ENCODE assay signal across 8 mouse cellular contexts in genomic region chr7:127129638-127130037, GRCm38 (mm10). TPM values are rescaled to one million over a fixed set of nuclear protein-coding genes. Genes with fewer than 3 reads are reported as not detected.
DNase-seq lines count a peak whose midpoint lies in the region; ATAC-seq and TF ChIP-seq lines count a peak whose summit lies in the region.

No protein-coding gene starts in this region.

- TF ChIP-seq CTCF in forebrain, postnatal 0 days (IDR thresholded peaks at IDR 0.05; ENCODE audit: low read depth), result peak; percentile 72
- TF ChIP-seq CTCF in spleen, adult 2 months (IDR thresholded peaks at IDR 0.05; ENCODE audit: extremely low read depth, insufficient read depth, insufficient read length, insufficient replicate concordance), result peak; percentile 43; the same call in 1 of the 2 replicates
- TF ChIP-seq CTCF in cortical plate, adult 2 months (IDR thresholded peaks at IDR 0.05; ENCODE audit: extremely low read depth, insufficient read depth, low read length), result peak; percentile 70

- peak; percentile 71 for ATAC-seq in forebrain, postnatal 0 days

- H3K27me3 ChIP-seq in forebrain, postnatal 0 days (ENCODE audit: insufficient read depth, low read length), result no peaks in the 10 kb centered on the region
- H3K27me3 ChIP-seq in forebrain, embryonic 10.5 days (ENCODE audit: poor library complexity, severe bottlenecking), result no peaks in the 10 kb centered on the region
- H3K27me3 ChIP-seq in spleen, adult 2 months (ENCODE audit: control insufficient read depth, insufficient read depth, low read length), result no peaks in the 10 kb centered on the region

- no peaks in the 10 kb centered on the region for H3K4me1 ChIP-seq in forebrain, postnatal 0 days (ENCODE audit: insufficient read depth)
- H3K4me1 ChIP-seq in forebrain, embryonic 10.5 days, result peaks cover 6% of the 10 kb centered on the region
- peaks cover 8% of the 10 kb centered on the region for H3K4me1 ChIP-seq in spleen, adult 2 months (ENCODE audit: control insufficient read depth, insufficient read depth, insufficient read length)
- no peaks in the 10 kb centered on the region; the same call in 1 of the 2 replicates for H3K4me1 ChIP-seq in cortical plate, adult 2 months (ENCODE audit: control insufficient read depth, insufficient read depth, low read length)

- H3K36me3 ChIP-seq in forebrain, postnatal 0 days (ENCODE audit: insufficient read depth), result no peaks in the 10 kb centered on the region
- no peaks in the 10 kb centered on the region for H3K36me3 ChIP-seq in forebrain, embryonic 10.5 days (replicated peaks)
- no peaks in the 10 kb centered on the region for H3K36me3 ChIP-seq in spleen, adult 2 months (ENCODE audit: control insufficient read depth, insufficient read depth, low read length)

- no peak overlapping the region for H3K4me2 ChIP-seq in forebrain, postnatal 0 days (ENCODE audit: low read depth)

- H3K9ac ChIP-seq in forebrain, postnatal 0 days, result no peak overlapping the region

- 9% methylated on average over 4 of the region's 4 CpGs for WGBS in forebrain, postnatal 0 days
- WGBS in forebrain, embryonic 10.5 days, result 21% methylated on average over 4 of the region's 4 CpGs
- 14% methylated on average over 4 of the region's 4 CpGs for WGBS in spleen, adult 2 months

- peak; percentile 59 for DNase-seq in forebrain, postnatal 0 days
- no peak for DNase-seq in forebrain, embryonic 10.5 days (ENCODE audit: extremely low spot score, low spot score)
- DNase-seq in spleen, adult 2 months (ENCODE audit: low read depth in 1 of 2, low spot score in 2 of 2), result peak in 1 of 2 experiments; percentile 40
- DNase-seq in spleen, postnatal 14 days (ENCODE audit: low spot score in 2 of 2), result no peak
- DNase-seq in layer of hippocampus, adult 9-11 months, result peak; percentile 84
- DNase-seq in retina, postnatal 1 day, result peak; percentile 41
- no peak for DNase-seq in urinary bladder, postnatal 10 days (ENCODE audit: low spot score)

- no peak for TF ChIP-seq POLR2A in spleen, adult 2 months (IDR thresholded peaks at IDR 0.05; ENCODE audit: low read depth, low read length)
- TF ChIP-seq POLR2A in cortical plate, adult 2 months (IDR thresholded peaks at IDR 0.05; ENCODE audit: extremely low read depth, insufficient read depth, low read length), result no peak

- H3K27ac ChIP-seq in forebrain, postnatal 0 days (ENCODE audit: low read depth, low read length), result no peak overlapping the region
- no peak overlapping the region for H3K27ac ChIP-seq in forebrain, embryonic 10.5 days
- H3K27ac ChIP-seq in spleen, adult 2 months (ENCODE audit: insufficient read depth, low read length), result 0 out of 2 replicates have a peak overlapping the region, but pooled peaks have one; percentile 22
- H3K27ac ChIP-seq in cortical plate, adult 2 months (ENCODE audit: insufficient read depth, low read length), result no peak overlapping the region

- no peaks in the 10 kb centered on the region for H3K9me3 ChIP-seq in forebrain, postnatal 0 days (ENCODE audit: low read length)
- H3K9me3 ChIP-seq in forebrain, embryonic 10.5 days, result peaks cover under 1% of the 10 kb centered on the region

- H3K4me3 ChIP-seq in forebrain, postnatal 0 days (ENCODE audit: low read depth, low read length), result no peak overlapping the region
- H3K4me3 ChIP-seq in forebrain, embryonic 10.5 days, result no peak overlapping the region
- H3K4me3 ChIP-seq in spleen, adult 2 months (ENCODE audit: extremely low read depth, insufficient read depth, insufficient read length), result no peak overlapping the region
- H3K4me3 ChIP-seq in cortical plate, adult 2 months (ENCODE audit: insufficient read depth, low read length), result no peak overlapping the region

RNA-seq across cellular contexts. Expression of gene Qprt, which starts 7.6 kb away (rescaled TPM):
- 0.54 and 0.90 TPM in 2 replicates for total RNA-seq in forebrain, postnatal 0 days (2014; rRNA removed)
- 0.84 and 1.2 TPM in 2 replicates for polyA plus RNA-seq in forebrain, postnatal 0 days (2015; fragmentation: Nextera tagmentation; extraction: Ambion mirVana)
- polyA plus RNA-seq in forebrain, embryonic 10.5 days (2016; fragmentation: Nextera tagmentation; extraction: Ambion mirVana), result 11.3 and 12.3 TPM in 2 replicates
- 5.5 and 5.8 TPM in 2 replicates for polyA plus RNA-seq in spleen, adult 2 months (2012; rRNA removed)
- 0.74 and 0.77 TPM in 2 replicates for polyA plus RNA-seq in cortical plate, adult 2 months (2012; rRNA removed)

RNA-seq across cellular contexts. Expression of gene Spn, which starts 8.0 kb away (rescaled TPM):
- 0.14 and 0.15 TPM in 2 replicates for total RNA-seq in forebrain, postnatal 0 days (2014; rRNA removed)
- polyA plus RNA-seq in forebrain, postnatal 0 days (2015; fragmentation: Nextera tagmentation; extraction: Ambion mirVana), result 0.10 TPM in 1 of 2 replicates, not detected in the other
- 0.07 and 0.10 TPM in 2 replicates for polyA plus RNA-seq in forebrain, embryonic 10.5 days (2016; fragmentation: Nextera tagmentation; extraction: Ambion mirVana)
- polyA plus RNA-seq in spleen, adult 2 months (2012; rRNA removed), result 54.6 and 56.6 TPM in 2 replicates
- 0.15 and 0.19 TPM in 2 replicates for polyA plus RNA-seq in cortical plate, adult 2 months (2012; rRNA removed)

RNA-seq across cellular contexts. Expression of gene AI467606, which starts 38.5 kb away (rescaled TPM):
- total RNA-seq in forebrain, postnatal 0 days (2014; rRNA removed), result 1.4 and 1.5 TPM in 2 replicates
- 1.1 and 1.3 TPM in 2 replicates for polyA plus RNA-seq in forebrain, postnatal 0 days (2015; fragmentation: Nextera tagmentation; extraction: Ambion mirVana)
- 0.74 TPM in 2 replicates for polyA plus RNA-seq in forebrain, embryonic 10.5 days (2016; fragmentation: Nextera tagmentation; extraction: Ambion mirVana)
- polyA plus RNA-seq in spleen, adult 2 months (2012; rRNA removed), result 135 and 221 TPM in 2 replicates
- 2.6 and 2.8 TPM in 2 replicates for polyA plus RNA-seq in cortical plate, adult 2 months (2012; rRNA removed)

RNA-seq across cellular contexts. Expression of gene Zg16, which starts 42.5 kb away (rescaled TPM):
- not detected in 2 replicates for total RNA-seq in forebrain, postnatal 0 days (2014; rRNA removed)
- polyA plus RNA-seq in forebrain, postnatal 0 days (2015; fragmentation: Nextera tagmentation; extraction: Ambion mirVana), result not detected in 2 replicates
- polyA plus RNA-seq in forebrain, embryonic 10.5 days (2016; fragmentation: Nextera tagmentation; extraction: Ambion mirVana), result not detected in 2 replicates
- polyA plus RNA-seq in spleen, adult 2 months (2012; rRNA removed), result 1,018 and 1,065 TPM in 2 replicates
- 0.31 TPM in 1 of 2 replicates, not detected in the other for polyA plus RNA-seq in cortical plate, adult 2 months (2012; rRNA removed)

Comparison
In these comparisons a context has a peak if more than half of its experiments do, and no peak if none do; other contexts are left out.
1. DNase-seq: peak in forebrain, postnatal 0 days (single experiment), layer of hippocampus, adult 9-11 months (single experiment) and retina, postnatal 1 day (single experiment); none in forebrain, embryonic 10.5 days (single experiment), spleen, postnatal 14 days (0 of 2) and urinary bladder, postnatal 10 days (single experiment).
2. RNA of gene Spn, which starts 8.0 kb away (polyA plus RNA-seq): 54.6 to 56.6 TPM in spleen, adult 2 months; 0.15 to 0.19 TPM in cortical plate, adult 2 months, 0.10 TPM in forebrain, postnatal 0 days and 0.07 to 0.10 TPM in forebrain, embryonic 10.5 days; every median in the first group is over 10 times any median in the second.
3. RNA of gene AI467606, which starts 38.5 kb away (polyA plus RNA-seq): 135 to 221 TPM in spleen, adult 2 months; 2.6 to 2.8 TPM in cortical plate, adult 2 months, 1.1 to 1.3 TPM in forebrain, postnatal 0 days and 0.74 TPM in forebrain, embryonic 10.5 days; every median in the first group is over 10 times any median in the second.
4. Peak in every context shown above with its lines, with median percentiles within 50 percentile points of each other: CTCF ChIP-seq.